Mouse (Mus musculus) liver, adult 2 months (tissue): Measurements from ENCODE around the gene Fgd1. TPM values are rescaled to one million over a fixed set of nuclear protein-coding genes. Genes with fewer than 3 reads are reported as not detected.
A peak's percentile ranks its signal among the peaks of the same experiment; 100 is the strongest.

Source experiments
- DNase-seq: peaks from one replicate; pipeline ENCODE4 v3.0.0-alpha.2; 2011; ENCODE audit warnings: low read depth, low spot score; ENCODE audit errors: extremely low read depth
- H3K27ac ChIP-seq: fragments of 200-500 bp; replicated peaks from 2 replicates; pipeline ENCODE4 v1.5.1; 2012; ENCODE audit warnings: low read depth, mild to moderate bottlenecking, control low read depth, inconsistent platforms, low read length; ENCODE audit not compliant: insufficient read depth
- H3K27me3 ChIP-seq: fragments of 200-500 bp; 2 replicates; pipeline ENCODE4 v1.6.1; 2012; ENCODE audit warnings: mild to moderate bottlenecking, moderate library complexity, low read length, inconsistent platforms; ENCODE audit not compliant: control insufficient read depth, insufficient read depth
- H3K36me3 ChIP-seq: fragments of 200-500 bp; 2 replicates; pipeline ENCODE4 v1.6.1; 2012; ENCODE audit warnings: low read length, inconsistent platforms; ENCODE audit not compliant: control insufficient read depth, insufficient read depth
- H3K4me1 ChIP-seq: fragments of 200-500 bp; 2 replicates; pipeline ENCODE4 v1.6.1; 2011; ENCODE audit warnings: low read length; ENCODE audit not compliant: control insufficient read depth, insufficient read depth
- H3K4me3 ChIP-seq: fragments of 200-500 bp; 2 replicates; pipeline ENCODE4 v1.5.1; 2011; ENCODE audit warnings: low read depth, mild to moderate bottlenecking, control low read depth, low read length, moderate library complexity; ENCODE audit not compliant: insufficient read depth
- H3K79me2 ChIP-seq: fragments of 200-500 bp; 2 replicates; pipeline ENCODE4 v1.6.1; 2012; ENCODE audit warnings: inconsistent platforms, mild to moderate bottlenecking, low read length, moderate library complexity; ENCODE audit not compliant: control insufficient read depth, insufficient read depth
- H3K9ac ChIP-seq: fragments of 200-500 bp; 2 replicates; pipeline ENCODE4 v1.6.1; 2012; ENCODE audit warnings: low read depth, mild to moderate bottlenecking, control low read depth, inconsistent platforms, low read length
- CTCF ChIP-seq: fragments of 200-500 bp; IDR thresholded peaks from 2 replicates; pipeline ENCODE4 v1.5.1; 2011; ENCODE audit warnings: low read depth, low read length, control low read depth
- POLR2A ChIP-seq: fragments of 200-500 bp; IDR thresholded peaks from 2 replicates; pipeline ENCODE4 v1.6.1; 2011; ENCODE audit warnings: low read length, control low read depth; ENCODE audit not compliant: insufficient read depth; ENCODE audit errors: extremely low read depth
- WGBS: fragments of 180-500 bp; shearing (Covaris S2); methylation state at CpG from one replicate; pipeline ENCODE4 v1.1.7; 2018; 5-methylcytosine and 5-hydroxymethylcytosine counted together
- polyA plus RNA-seq: library from polyadenylated mRNA; depleted of rRNA; stranded (reverse); fragments of >200 nt; gene quantifications from 2 replicates; pipeline ENCODE4 v1.2.3, GENCODE M21; 2012; rRNA removed
- total RNA-seq: library from RNA; depleted of rRNA; stranded (reverse); fragments of >200 nt; gene quantifications from 2 replicates; pipeline ENCODE4 v1.2.3, GENCODE M21; 2014; rRNA removed

Gene Fgd1
- total RNA-seq, result 0.83 and 0.87 TPM in 2 replicates
- 0.81 and 2.4 TPM in 2 replicates for polyA plus RNA-seq

DNA sequence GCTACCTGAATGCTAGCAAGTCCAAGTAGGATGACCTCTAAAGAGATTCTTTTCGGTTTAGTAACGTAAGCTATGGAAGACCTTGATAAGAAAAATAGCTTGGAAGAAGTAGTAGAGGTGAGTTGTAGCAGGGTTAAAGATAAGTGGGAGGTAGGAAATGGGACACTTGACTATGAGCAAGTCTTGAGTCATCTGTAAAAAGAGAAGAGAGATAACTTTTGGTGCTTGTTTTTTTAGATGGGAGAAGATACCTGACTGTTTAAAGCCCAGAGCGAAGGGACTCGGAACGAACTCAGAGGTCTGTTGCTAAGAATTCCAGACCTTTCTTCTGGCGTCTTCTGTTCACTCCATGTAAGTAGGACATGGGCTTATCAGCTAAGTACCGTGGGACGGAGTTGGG lies at the start of gene Fgd1:
Fgd1 (plus strand) TSS at position 301 of the 400 bp plus-strand sequence.
- Histone ChIP-seq H3K27me3 (no peaks in the 10 kb centered on the region), H3K79me2 (no peaks in the 10 kb centered on the region; the same call in 1 of the 2 replicates), H3K9ac (peak within 1 kb of the TSS; percentile 89), H3K4me3 (peak within 1 kb of the TSS; percentile 82), H3K27ac (no peak within 1 kb of the TSS; the same call in 1 of the 2 replicates), H3K36me3 (no peaks in the 10 kb centered on the region), H3K4me1 (0 out of 2 replicates have a peak, but pooled peaks cover 4% of the 10 kb centered on the region)
- 95% methylated on average over 8 of the region's 8 CpGs for WGBS
- no peak for DNase-seq
- TF ChIP-seq CTCF (no peak), POLR2A (no peak)

DNA sequence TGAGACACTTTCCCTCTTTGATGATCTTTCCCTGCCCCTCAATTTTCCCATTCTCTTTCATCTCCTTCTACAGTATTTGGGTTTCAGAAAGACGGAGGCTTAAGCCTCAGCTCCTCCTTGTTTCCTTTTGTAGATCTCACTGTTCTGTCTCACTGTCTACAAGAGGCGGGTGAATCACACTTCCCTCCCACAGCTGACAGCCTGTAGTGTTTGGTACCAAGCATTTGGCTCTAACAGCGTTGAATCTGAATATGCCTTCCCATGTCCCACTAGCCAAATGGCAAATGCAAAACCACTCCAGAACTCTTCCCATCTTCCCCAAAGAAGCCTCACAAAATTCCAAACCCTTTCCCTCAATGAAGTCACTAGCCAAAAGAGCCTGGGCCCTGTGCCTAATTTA lies 49.2 kb upstream of the Fgd1 start:
- TF ChIP-seq CTCF (no peak), POLR2A (no peak)
- H3K27ac ChIP-seq, result no peak overlapping the region
- no peak overlapping the region for H3K4me3 ChIP-seq
- H3K9ac ChIP-seq, result no peak overlapping the region
- 100% methylated on average over 3 of the region's 3 CpGs for WGBS
- H3K4me1 ChIP-seq, result no peaks in the 10 kb centered on the region
- no peak for DNase-seq
- H3K36me3 ChIP-seq, result peaks cover 15% of the 10 kb centered on the region
- H3K27me3 ChIP-seq, result no peaks in the 10 kb centered on the region
- no peaks in the 10 kb centered on the region for H3K79me2 ChIP-seq

DNA sequence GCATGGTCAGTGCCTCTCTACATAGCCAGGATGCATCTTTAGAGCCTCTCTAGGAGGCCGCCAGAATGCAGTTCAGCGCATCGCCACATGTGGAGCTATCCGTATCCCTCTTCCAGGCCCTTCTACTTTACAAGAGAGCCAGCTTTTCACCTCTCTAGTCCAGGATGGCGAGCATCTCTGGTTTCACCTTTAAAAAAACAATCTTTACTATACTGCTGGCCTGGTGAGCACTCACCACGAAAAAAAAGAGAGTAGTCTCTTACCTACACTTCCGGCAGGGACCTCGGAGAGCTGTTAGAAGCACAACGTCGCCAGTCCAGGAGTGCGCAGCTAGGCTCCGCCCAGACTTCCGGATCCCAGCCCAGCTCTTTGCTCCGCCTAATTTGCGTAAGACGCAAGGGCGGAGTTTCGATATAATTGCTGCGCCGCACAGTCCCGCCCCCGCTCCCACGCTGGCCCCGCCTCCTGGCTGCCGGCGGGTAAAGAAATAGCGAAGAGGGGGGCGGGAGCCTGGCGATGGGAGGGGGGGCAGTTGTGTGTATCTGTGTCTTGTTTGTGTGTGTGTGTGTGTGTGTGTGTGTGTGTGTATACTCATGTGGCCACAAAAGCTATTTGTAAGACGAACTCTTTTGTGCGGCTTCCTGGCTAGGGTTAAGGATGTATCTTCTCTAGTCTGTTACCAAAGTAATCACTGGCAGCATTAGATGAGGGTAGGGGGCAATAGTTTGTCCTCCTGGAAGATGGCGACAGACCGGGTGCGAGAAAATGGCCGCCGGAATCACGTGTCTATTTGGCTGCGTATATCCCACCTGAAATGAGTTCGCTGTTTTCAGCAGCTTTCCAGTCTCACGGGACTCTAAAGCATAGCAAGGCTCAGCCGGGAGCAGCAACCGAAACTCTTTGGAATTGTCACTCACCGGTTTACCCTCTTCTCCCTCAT lies 28.7 kb upstream of the Fgd1 start, which contains the start of gene Gnl3l:
Gnl3l (minus strand) TSS at position 385 of the 940 bp plus-strand sequence.
- Histone ChIP-seq H3K9ac (peak within 1 kb of the TSS; percentile 56), H3K79me2 (no peaks in the 10 kb centered on the region), H3K4me3 (peak within 1 kb of the TSS; percentile 65), H3K36me3 (no peaks in the 10 kb centered on the region; the same call in 1 of the 2 replicates), H3K27ac (peak within 1 kb of the TSS; percentile 33; the same call in 1 of the 2 replicates), H3K27me3 (no peaks in the 10 kb centered on the region), H3K4me1 (no peaks in the 10 kb centered on the region)
- WGBS, result under 1% methylated on average over 42 of the region's 43 CpGs
- TF ChIP-seq POLR2A (0 out of 2 replicates have a peak, but pooled peaks have one; percentile 18), CTCF (peak; percentile 62)
- DNase-seq, result peak; percentile 83

DNA sequence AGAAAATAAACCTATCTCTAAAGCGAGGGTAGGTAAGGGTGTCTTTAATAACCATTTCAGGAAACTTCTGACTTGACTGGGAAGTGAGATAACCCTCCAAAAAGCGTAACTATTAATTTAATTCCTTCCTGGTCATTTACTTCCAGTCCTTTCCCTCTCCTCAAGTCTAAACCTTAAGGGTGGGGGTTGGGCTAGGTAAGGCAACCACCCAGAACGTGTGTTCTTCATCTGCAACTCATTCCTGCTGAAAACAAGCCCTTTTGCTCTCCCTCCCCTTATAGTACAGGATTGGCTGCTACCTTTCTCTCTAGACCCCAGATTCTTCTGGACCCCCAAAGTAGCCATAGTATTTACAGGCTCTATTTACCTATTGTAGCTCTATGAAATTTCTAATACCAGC lies 28.1 kb upstream of the Fgd1 start:
- H3K79me2 ChIP-seq, result no peaks in the 10 kb centered on the region
- H3K4me1 ChIP-seq, result no peaks in the 10 kb centered on the region
- 2% methylated on average over 3 of the region's 3 CpGs for WGBS
- TF ChIP-seq POLR2A (no peak), CTCF (no peak)
- H3K27me3 ChIP-seq, result no peaks in the 10 kb centered on the region
- no peak overlapping the region for H3K27ac ChIP-seq
- DNase-seq, result peak; percentile 9
- peak overlapping the region; percentile 65 for H3K4me3 ChIP-seq
- H3K9ac ChIP-seq, result peak overlapping the region; percentile 37; the same call in 1 of the 2 replicates
- H3K36me3 ChIP-seq, result no peaks in the 10 kb centered on the region; the same call in 1 of the 2 replicates

DNA sequence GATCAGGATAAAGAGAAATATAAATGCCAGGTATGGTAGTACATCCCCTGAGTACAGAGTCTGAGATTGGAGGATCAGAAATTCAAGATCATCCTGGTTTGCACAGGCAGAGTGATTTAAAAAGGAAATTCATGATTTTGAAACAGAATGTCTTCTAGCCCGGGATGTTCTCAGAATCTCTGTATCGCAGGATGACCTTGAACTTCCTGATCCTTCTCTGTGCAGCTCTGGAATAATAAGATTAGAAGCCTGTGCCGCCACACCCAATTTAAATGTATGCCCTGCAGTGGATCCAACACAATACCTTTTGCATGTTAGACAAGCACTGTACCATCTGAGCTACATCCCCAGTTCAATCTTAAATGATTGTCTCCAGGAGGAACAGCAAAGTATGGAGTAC lies 27.2 kb upstream of the Fgd1 start:
- Histone ChIP-seq H3K79me2 (no peaks in the 10 kb centered on the region), H3K9ac (no peak overlapping the region), H3K27ac (no peak overlapping the region), H3K4me1 (no peaks in the 10 kb centered on the region), H3K27me3 (no peaks in the 10 kb centered on the region), H3K36me3 (no peaks in the 10 kb centered on the region), H3K4me3 (no peak overlapping the region)
- no peak for DNase-seq
- TF ChIP-seq POLR2A (no peak), CTCF (no peak)
- WGBS, result 80% methylated on average over 3 of the region's 3 CpGs
